Mouse (Mus musculus) mouse trophoblast stem cell (cell line): ENCODE measurements around the gene Bcas1.

Experiments used
- in situ Hi-C, 2 experiments: fragments of 300-500 bp; cut with MseI, MboI; formaldehyde crosslinking; loops; 2 replicates in 1 of 2; 3 replicates in 1 of 2; pipeline ENCODE4 v1.15.1; 2025

Gene Bcas1

GRCm38 (mm10) chr2:170316774-170317173, 110.9 kb downstream of the Bcas1 start:
- in situ Hi-C loops: no loop called here

GRCm38 (mm10) chr2:170316344-170316743, 111.3 kb downstream of the Bcas1 start:
- in situ Hi-C loops: no loop called here

- in situ Hi-C loops: no loop called here
These were observed 116.7 kb downstream of the Bcas1 start for GRCm38 (mm10) chr2:170310988-170311359.

GRCm38 (mm10) chr2:170310310-170310987, 117.2 kb downstream of the Bcas1 start:
- in situ Hi-C loops: no loop called here

GRCm38 (mm10) chr2:170308966-170309365, 118.7 kb downstream of the Bcas1 start:
- in situ Hi-C loops: no loop called here

GRCm38 (mm10) chr2:170308033-170308820, 119.4 kb downstream of the Bcas1 start:
- in situ Hi-C loops: no loop called here

- in situ Hi-C loops: no loop called here
These were observed 120.0 kb downstream of the Bcas1 start for GRCm38 (mm10) chr2:170307589-170308021.

- in situ Hi-C loops: no loop called here
These were observed 120.9 kb downstream of the Bcas1 start for GRCm38 (mm10) chr2:170306637-170307320.

- in situ Hi-C loops: no loop called here
These were observed 122.9 kb downstream of the Bcas1 start for GRCm38 (mm10) chr2:170304766-170305165.

- in situ Hi-C loops: no loop called here
These were observed 124.0 kb downstream of the Bcas1 start for GRCm38 (mm10) chr2:170303595-170303994.

- in situ Hi-C loops: no loop called here
These were observed 124.8 kb downstream of the Bcas1 start for GRCm38 (mm10) chr2:170302825-170303224.
